Mouse (Mus musculus) kidney, postnatal 36 days (tissue): Measurements from ENCODE around the gene Actbl2.

Experiments
- DNase-seq, 2 experiments: peaks; one replicate each; pipeline ENCODE4 v3.0.0; 2021 to 2022; ENCODE audit warnings: mixed read lengths in 2 of 2

Actbl2 gene

DNA sequence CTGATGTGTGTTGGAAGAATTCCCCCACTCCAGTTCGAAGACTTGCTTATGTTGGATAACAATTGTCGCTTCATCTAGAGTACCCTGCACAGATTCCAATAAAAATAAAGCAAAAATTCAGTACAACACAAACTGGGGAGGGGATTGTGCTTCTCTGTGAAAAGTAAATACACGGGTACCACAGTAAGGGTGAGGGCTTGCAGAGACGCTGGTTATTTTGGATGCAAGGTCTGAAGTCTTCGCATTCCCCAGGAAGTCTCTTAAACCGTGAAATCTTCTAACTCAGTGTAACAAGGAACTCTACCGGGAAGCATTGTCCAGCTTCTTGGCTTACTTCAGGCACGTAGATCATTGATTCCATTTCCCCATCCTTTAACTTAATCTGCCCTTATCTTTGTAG lies 17.1 kb downstream of the Actbl2 start:
- DNase-seq: no peak

GRCm38 (mm10) chr13:111286461-111287385 lies 31.9 kb downstream of the Actbl2 start:
- peak; percentile 24 to 48 for DNase-seq

DNA sequence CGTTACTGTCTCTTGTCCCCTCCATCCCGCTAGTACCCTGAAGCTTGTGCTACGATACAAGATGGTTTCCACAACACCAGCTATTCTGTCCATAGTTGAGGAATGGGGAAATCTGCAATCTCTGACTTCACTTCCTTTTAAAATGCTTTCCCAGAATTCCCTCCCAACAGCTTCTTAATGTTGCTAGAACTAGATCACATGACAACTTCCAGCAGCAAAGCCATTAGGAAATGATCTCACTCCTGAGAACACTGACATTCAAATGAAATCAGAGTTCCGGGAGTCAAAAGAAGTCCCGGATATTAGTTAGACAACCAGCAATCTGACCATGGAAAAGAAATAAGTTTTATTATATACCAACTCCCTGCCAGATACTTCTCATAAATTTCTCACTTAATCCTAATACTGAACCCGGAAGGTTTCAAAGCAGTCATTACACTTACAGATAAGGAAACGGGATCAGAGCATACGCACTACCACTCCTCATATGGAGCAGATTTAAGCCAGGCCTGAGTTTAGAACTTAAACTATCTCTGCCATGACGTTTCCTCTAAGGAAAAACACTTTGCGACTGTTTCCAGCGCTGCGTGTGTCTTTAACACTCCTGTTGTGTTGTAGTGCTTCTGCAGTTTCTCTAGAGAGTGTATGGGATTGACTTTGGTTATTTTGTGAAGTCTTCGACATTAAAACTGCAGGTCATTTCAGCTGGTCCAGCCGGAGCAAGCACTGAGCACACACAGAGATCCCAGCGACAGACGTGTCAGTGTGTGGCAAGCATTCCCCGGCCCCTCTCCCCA lies 36.5 kb downstream of the Actbl2 start:
- DNase-seq: no peak

DNA sequence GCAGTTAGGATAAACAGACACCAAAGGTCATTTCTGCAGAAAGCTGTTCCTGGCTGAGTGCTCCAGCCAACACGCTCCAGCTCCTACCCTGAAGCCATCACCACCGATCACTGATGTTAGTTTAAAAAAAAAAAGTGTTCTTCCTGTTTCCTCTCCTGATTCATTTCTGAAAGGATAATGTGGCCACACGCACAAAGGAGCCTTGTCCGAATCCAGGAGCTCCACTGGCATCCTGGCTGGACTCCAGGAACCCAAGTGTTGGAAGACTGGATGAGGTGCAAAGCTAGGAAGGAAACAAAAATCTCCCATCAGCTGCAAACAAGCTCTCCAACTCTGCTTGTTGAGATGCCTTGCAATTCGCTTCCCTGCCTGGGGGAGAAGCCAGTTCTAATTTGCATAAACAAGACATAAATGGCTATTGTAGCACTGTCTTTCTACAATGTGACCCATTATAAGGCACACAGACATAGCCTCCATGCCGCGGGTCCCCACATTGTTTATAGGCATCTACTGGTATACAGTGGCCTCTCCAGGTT lies 37.2 kb downstream of the Actbl2 start:
- peak in 1 of 2 experiments; percentile 34 for DNase-seq

- peak in 1 of 2 experiments; percentile 26 for DNase-seq
Observed at GRCm38 (mm10) chr13:111293478-111293877, 38.7 kb downstream of the Actbl2 start.

DNA sequence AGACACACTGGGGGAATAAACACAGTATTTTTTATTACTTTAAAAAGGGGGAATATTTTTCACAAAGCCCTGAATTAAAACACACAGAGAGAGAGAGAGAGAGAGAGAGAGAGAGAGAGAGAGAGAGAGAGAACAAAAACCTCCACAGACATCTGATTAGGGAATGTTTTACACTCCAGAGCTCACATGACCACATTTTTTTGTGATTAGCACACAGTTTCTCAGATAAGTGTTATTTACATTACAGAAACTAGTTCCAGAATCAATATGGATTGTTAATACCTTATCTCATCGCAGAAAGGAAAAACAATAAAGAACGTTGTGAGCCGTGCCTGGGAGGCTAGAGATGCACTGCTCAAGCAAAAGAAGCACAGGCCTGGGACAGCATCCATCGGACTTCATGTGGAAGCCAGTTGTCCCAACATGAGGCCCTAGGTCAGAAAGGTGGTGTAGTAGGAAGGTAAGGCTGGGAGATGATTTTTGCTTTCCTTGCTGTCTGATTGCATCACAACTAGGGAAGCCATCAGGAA lies 40.2 kb downstream of the Actbl2 start:
- DNase-seq: no peak

- no peak for DNase-seq
Observed at GRCm38 (mm10) chr13:111296029-111296428, 41.2 kb downstream of the Actbl2 start.

- DNase-seq: no peak
Observed at GRCm38 (mm10) chr13:111297614-111298013, 42.8 kb downstream of the Actbl2 start.

- DNase-seq: no peak
Observed at GRCm38 (mm10) chr13:111299145-111299713, 44.4 kb downstream of the Actbl2 start.

DNA sequence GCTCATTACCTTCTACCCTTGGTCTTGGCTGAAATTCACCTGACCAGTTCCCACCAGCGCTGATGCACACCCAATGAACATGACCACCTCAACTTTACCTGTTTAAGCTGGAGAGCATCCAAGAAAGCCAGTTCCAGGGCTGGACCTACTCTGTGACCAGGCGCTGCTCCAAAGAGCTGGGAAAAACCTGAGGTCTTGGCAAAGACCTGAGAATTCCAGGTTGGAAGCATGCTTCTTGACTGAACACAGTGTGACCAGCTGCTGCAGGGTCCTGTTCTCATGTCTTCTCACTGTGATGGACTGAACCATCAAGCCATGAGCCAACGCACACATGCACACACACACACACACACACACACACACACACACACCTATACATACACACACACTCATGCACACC lies 46.0 kb downstream of the Actbl2 start:
- DNase-seq: no peak

GRCm38 (mm10) chr13:111301431-111301830 lies 46.6 kb downstream of the Actbl2 start:
- no peak for DNase-seq

DNA sequence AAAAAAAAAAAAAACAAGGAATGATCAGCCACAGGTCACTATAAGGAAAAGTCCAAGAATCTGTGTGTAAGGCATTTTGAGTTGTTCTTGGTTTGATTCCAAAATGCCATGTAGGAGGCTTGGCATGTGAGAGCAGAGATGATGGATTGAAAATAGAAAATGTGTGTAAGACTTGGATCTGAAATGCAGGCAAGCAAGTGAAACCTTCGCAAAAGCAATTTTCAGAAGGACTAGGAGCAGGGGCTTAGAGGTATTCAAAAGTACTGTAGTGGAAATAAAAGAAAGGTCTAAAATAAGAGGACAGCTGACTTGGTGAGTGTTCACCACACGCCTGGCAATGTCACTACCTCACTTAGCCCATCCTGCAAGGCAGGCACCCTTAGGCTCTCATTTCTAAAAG lies 49.4 kb downstream of the Actbl2 start:
- no peak for DNase-seq

DNA sequence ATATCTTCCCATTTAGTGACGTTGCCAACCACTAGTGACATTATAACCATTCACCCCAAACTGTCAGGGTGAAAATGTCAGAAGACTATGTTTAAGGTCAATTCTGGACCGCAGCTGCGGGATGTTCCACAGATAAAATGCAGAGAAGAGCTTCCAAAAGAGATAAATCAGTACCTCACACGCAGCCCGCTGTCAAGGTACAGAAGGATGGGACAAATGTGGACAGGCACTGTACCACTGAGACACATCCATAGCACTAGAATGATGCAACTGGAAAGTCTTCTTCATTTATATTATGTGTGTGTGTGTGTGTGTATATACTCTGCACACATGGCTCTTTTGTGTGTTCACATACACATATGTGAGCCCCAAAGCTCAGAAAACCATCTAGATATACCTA lies 49.9 kb downstream of the Actbl2 start:
- no peak for DNase-seq
